Mouse (Mus musculus): ENCODE measurements at regions not wholly inside any gene's neighbourhood (a gene's known extent, or its start where the extent isn't known, plus 50 kb on each side); places are given as distances from the start of the nearest gene placed in this dataset.

GRCm38 (mm10) chr9:61468368-61468848 lies 96.2 kb downstream of the Tle3 start:
- no peak for TF ChIP-seq EP300 (IDR thresholded peaks at IDR 0.05; ENCODE audit: low read depth)
- no peak for TF ChIP-seq CTCF (IDR thresholded peaks at IDR 0.05; ENCODE audit: low read depth)
